Mouse (Mus musculus): ENCODE data around the gene Slit1.

Gene Slit1

GRCm38 (mm10) chr19:41606208-41606987 is 137.1 kb downstream of the Slit1 start:
- in situ Hi-C loops (cut with MboI, MseI), result no loop called here

- in situ Hi-C loops (cut with MboI, MseI), result no loop called here
These were observed 142.8 kb downstream of the Slit1 start for GRCm38 (mm10) chr19:41600647-41601046.

GRCm38 (mm10) chr19:41597170-41597894 is 146.1 kb downstream of the Slit1 start:
- in situ Hi-C loops (cut with MboI, MseI), result no loop called here

GRCm38 (mm10) chr19:41591808-41592207 is 151.7 kb downstream of the Slit1 start:
- in situ Hi-C loops (cut with MboI, MseI), result no loop called here

GRCm38 (mm10) chr19:41589681-41590080 is 153.8 kb downstream of the Slit1 start:
- in situ Hi-C loops (cut with MboI, MseI), result no loop called here

- in situ Hi-C loops (cut with MboI, MseI), result no loop called here
These were observed 154.4 kb downstream of the Slit1 start for GRCm38 (mm10) chr19:41589026-41589425.

- in situ Hi-C loops (cut with MboI, MseI), result no loop called here
These were observed 155.8 kb downstream of the Slit1 start for GRCm38 (mm10) chr19:41587431-41588222.

GRCm38 (mm10) chr19:41586752-41587151 is 156.7 kb downstream of the Slit1 start:
- in situ Hi-C loops (cut with MboI, MseI), result no loop called here

GRCm38 (mm10) chr19:41582918-41583514 is 160.4 kb downstream of the Slit1 start:
- in situ Hi-C loops (cut with MboI, MseI), result no loop called here

GRCm38 (mm10) chr19:41581706-41582420 is 161.6 kb downstream of the Slit1 start, which contains the start of gene Gm340:
Gene Gm340 (plus strand): TSS chr19:41582370.
- in situ Hi-C loops (cut with MboI, MseI), result no loop called here

GRCm38 (mm10) chr19:41579311-41579920 is 164.0 kb downstream of the Slit1 start:
- in situ Hi-C loops (cut with MboI, MseI), result no loop called here

GRCm38 (mm10) chr19:41577576-41577975 is 165.9 kb downstream of the Slit1 start:
- in situ Hi-C loops (cut with MboI, MseI), result no loop called here

GRCm38 (mm10) chr19:41573700-41574099 is 169.8 kb downstream of the Slit1 start:
- in situ Hi-C loops (cut with MboI, MseI), result no loop called here

GRCm38 (mm10) chr19:41568791-41569190 is 174.7 kb downstream of the Slit1 start:
- in situ Hi-C loops (cut with MboI, MseI), result no loop called here

- in situ Hi-C loops (cut with MboI, MseI), result no loop called here
These were observed 182.6 kb downstream of the Slit1 start for GRCm38 (mm10) chr19:41560856-41561255.

- in situ Hi-C loops (cut with MboI, MseI), result no loop called here
These were observed 184.5 kb downstream of the Slit1 start for GRCm38 (mm10) chr19:41558891-41559486.

- in situ Hi-C loops (cut with MboI, MseI), result no loop called here
These were observed 186.0 kb downstream of the Slit1 start for GRCm38 (mm10) chr19:41557491-41557890.

- in situ Hi-C loops (cut with MboI, MseI), result no loop called here
These were observed 186.5 kb downstream of the Slit1 start for GRCm38 (mm10) chr19:41556981-41557380.
